Mouse (Mus musculus): ENCODE data around the gene Gm20219. TPM values are rescaled to one million over a fixed set of nuclear protein-coding genes. Genes with fewer than 3 reads are reported as not detected.
A peak's percentile ranks its signal among the peaks of the same experiment; 100 is the strongest.

Gene Gm20219
- total RNA-seq, 2 experiments from 2014 or later = 1.9 to 2.2 TPM

GRCm38 (mm10) chr17:56558448-56558847 is 4.3 kb upstream of the Gm20219 start:
- peak; percentile 81 for DNase-seq
- intact Hi-C loops (cut with DNase I) = loop anchor here (5.0 kb wide), 1 partner anchor 201 kb away; no protein-coding TSS in a partner anchor

GRCm38 (mm10) chr17:56552781-56553363 is 1.3 kb downstream of the Gm20219 start:
- peak; percentile 75 for DNase-seq

GRCm38 (mm10) chr17:56551841-56552581 is 2.2 kb downstream of the Gm20219 start:
- intact Hi-C loops (cut with DNase I) = no loop called here
- peak; percentile 60 for DNase-seq

More at GRCm38 (mm10) chr17:56552781-56553363, 1.3 kb downstream of the Gm20219 start:
- intact Hi-C loops (cut with DNase I) = no loop called here

- intact Hi-C loops (cut with DNase I) = no loop called here
- no peak for DNase-seq
These were observed 3.3 kb downstream of the Gm20219 start for GRCm38 (mm10) chr17:56550784-56551475.

- DNase-seq = no peak
- intact Hi-C loops (cut with DNase I) = no loop called here
These were observed 5.5 kb downstream of the Gm20219 start for GRCm38 (mm10) chr17:56548605-56549105.

GRCm38 (mm10) chr17:56547846-56548604 is 6.2 kb downstream of the Gm20219 start:
- intact Hi-C loops (cut with DNase I) = no loop called here
- no peak for DNase-seq

GRCm38 (mm10) chr17:56547116-56547845 is 6.9 kb downstream of the Gm20219 start:
- intact Hi-C loops (cut with DNase I) = no loop called here
- peak; percentile 94 for DNase-seq

- intact Hi-C loops (cut with DNase I) = no loop called here
- no peak for DNase-seq
These were observed 7.6 kb downstream of the Gm20219 start for GRCm38 (mm10) chr17:56546576-56546975.

GRCm38 (mm10) chr17:56545945-56546344 is 8.2 kb downstream of the Gm20219 start:
- intact Hi-C loops (cut with DNase I) = no loop called here
- no peak for DNase-seq

GRCm38 (mm10) chr17:56544699-56545387 is 9.3 kb downstream of the Gm20219 start:
- no peak for DNase-seq
- intact Hi-C loops (cut with DNase I) = no loop called here

- intact Hi-C loops (cut with DNase I) = no loop called here
- no peak for DNase-seq
These were observed 10.4 kb downstream of the Gm20219 start for GRCm38 (mm10) chr17:56543684-56544224.

GRCm38 (mm10) chr17:56542736-56543135 is 11.5 kb downstream of the Gm20219 start:
- DNase-seq = peak; percentile 48
- intact Hi-C loops (cut with DNase I) = no loop called here

GRCm38 (mm10) chr17:56540562-56540975 is 13.6 kb downstream of the Gm20219 start:
- intact Hi-C loops (cut with DNase I) = no loop called here
- no peak for DNase-seq

- DNase-seq = peak; percentile 80
- intact Hi-C loops (cut with DNase I) = no loop called here
These were observed 16.3 kb downstream of the Gm20219 start for GRCm38 (mm10) chr17:56537912-56538311.

- peak; percentile 51 for DNase-seq
- intact Hi-C loops (cut with DNase I) = no loop called here
These were observed 17.3 kb downstream of the Gm20219 start for GRCm38 (mm10) chr17:56536874-56537273.

GRCm38 (mm10) chr17:56536192-56536591 is 18.0 kb downstream of the Gm20219 start:
- intact Hi-C loops (cut with DNase I) = no loop called here
- DNase-seq = peak; percentile 81

- intact Hi-C loops (cut with DNase I) = no loop called here
- no peak for DNase-seq
These were observed 29.2 kb downstream of the Gm20219 start for GRCm38 (mm10) chr17:56524943-56525342.

- peak; percentile 57 for DNase-seq
These were observed 31.4 kb downstream of the Gm20219 start for GRCm38 (mm10) chr17:56522744-56523143.

More at GRCm38 (mm10) chr17:56522744-56523143, 31.4 kb downstream of the Gm20219 start:
- intact Hi-C loops (cut with DNase I) = no loop called here
